Mouse (Mus musculus) cerebellum, postnatal 14 days (tissue): ENCODE results near the gene Gmfb.

Source experiments
- DNase-seq, 2 experiments: peaks; one replicate each; pipeline ENCODE4 v3.0.0; 2021; ENCODE audit warnings: mixed read lengths in 2 of 2

Gmfb gene

GRCm38 (mm10) chr14:46800684-46801345 is 21.2 kb downstream of the Gmfb start:
- no peak for DNase-seq

GRCm38 (mm10) chr14:46794157-46794556 is 27.9 kb downstream of the Gmfb start:
- DNase-seq, result no peak

- DNase-seq, result no peak
These were observed 31.3 kb downstream of the Gmfb start for GRCm38 (mm10) chr14:46790723-46791122.

GRCm38 (mm10) chr14:46790303-46790702 is 31.7 kb downstream of the Gmfb start:
- peak in 1 of 2 experiments; percentile 29 for DNase-seq

- peak in 1 of 2 experiments; percentile 32 for DNase-seq
These were observed 33.5 kb downstream of the Gmfb start for GRCm38 (mm10) chr14:46788505-46788901.

- peak; percentile 94 to 96 for DNase-seq
These were observed 34.1 kb downstream of the Gmfb start, which contains the start of gene Cnih1 for GRCm38 (mm10) chr14:46787787-46788504. TSS of gene Cnih1 (minus strand) at chr14:46788411.

GRCm38 (mm10) chr14:46787454-46787786 is 34.6 kb downstream of the Gmfb start:
- no peak for DNase-seq

- DNase-seq, result no peak
These were observed 36.8 kb downstream of the Gmfb start for GRCm38 (mm10) chr14:46785247-46785646.

- DNase-seq, result no peak
These were observed 38.6 kb downstream of the Gmfb start for GRCm38 (mm10) chr14:46783327-46783926.

GRCm38 (mm10) chr14:46782187-46782828 is 39.7 kb downstream of the Gmfb start:
- DNase-seq, result no peak

GRCm38 (mm10) chr14:46781086-46781485 is 41.0 kb downstream of the Gmfb start:
- DNase-seq, result no peak

GRCm38 (mm10) chr14:46779217-46779616 is 42.8 kb downstream of the Gmfb start:
- peak in 1 of 2 experiments; percentile 35 for DNase-seq

- DNase-seq, result no peak
These were observed 43.3 kb downstream of the Gmfb start for GRCm38 (mm10) chr14:46778756-46779155.

- DNase-seq, result no peak
These were observed 52.0 kb downstream of the Gmfb start for GRCm38 (mm10) chr14:46770036-46770435.

GRCm38 (mm10) chr14:46767116-46767515 is 54.9 kb downstream of the Gmfb start:
- DNase-seq, result peak; percentile 35 to 44

- DNase-seq, result no peak
These were observed 60.9 kb downstream of the Gmfb start for GRCm38 (mm10) chr14:46761186-46761585.

GRCm38 (mm10) chr14:46760355-46761029 is 61.5 kb downstream of the Gmfb start, which contains the start of gene Cdkn3:
TSS of gene Cdkn3 (plus strand) at chr14:46760541.
- DNase-seq, result peak; percentile 84 to 86

- no peak for DNase-seq
These were observed 62.1 kb downstream of the Gmfb start for GRCm38 (mm10) chr14:46759970-46760354.
